In genomic region chr3:55887193-55887828, GRCm38 (mm10) we compare ENCODE assay signal across 14 mouse cellular contexts.
DNase-seq lines count a peak whose midpoint lies in the region; ATAC-seq and TF ChIP-seq lines count a peak whose summit lies in the region.
"Had no signal": no experiment of that assay in that cellular context is flagged by ENCODE, and none has a peak within 500 bp of the region (broad histone marks: within the 10 kb centered on the region; RNA-seq: fewer than 3 reads in every experiment).

No protein-coding gene starts in this region.

- no peaks in the 10 kb centered on the region for H3K4me1 ChIP-seq in lung, embryonic 14.5 days (ENCODE audit: insufficient read depth)
- peaks cover 4% of the 10 kb centered on the region; the same call in 1 of the 2 replicates for H3K4me1 ChIP-seq in midbrain, embryonic 16.5 days (ENCODE audit: control insufficient read depth, insufficient read depth, low read length)
- no peaks in the 10 kb centered on the region for H3K4me1 ChIP-seq in forebrain, postnatal 0 days (ENCODE audit: insufficient read depth)
- H3K4me1 ChIP-seq: lung, embryonic 15.5 days had no signal

- ATAC-seq in lung, embryonic 14.5 days (ENCODE audit: insufficient read depth), result no peak
- ATAC-seq in midbrain, embryonic 16.5 days, result 0 out of 2 replicates have a peak, but pooled peaks have one; percentile 42
- ATAC-seq in forebrain, postnatal 0 days, result no peak

- intact Hi-C loops in heart, postnatal 10 days (cut with DNase I), result no loop called here

- peak; percentile 87 for DNase-seq in heart, adult 11 months
- DNase-seq in heart, postnatal 10 days, result no peak
- peak; percentile 15 for DNase-seq in lung, embryonic 14.5 days
- no peak for DNase-seq in lung, postnatal 10 days
- peak; percentile 29 for DNase-seq in brain, embryonic 14.5 days (ENCODE audit: low read depth)
- no peak for DNase-seq in forebrain, postnatal 0 days
- no peak for DNase-seq in embryo, embryonic 11 days
- DNase-seq: cerebellum, adult 9-10 months; kidney, adult 8-10 months had no signal

- TF ChIP-seq POLR2A in brain, embryonic 14.5 days (IDR thresholded peaks at IDR 0.05; ENCODE audit: borderline replicate concordance, extremely low read depth, insufficient read depth, insufficient read length, poor library complexity, severe bottlenecking), result no peak

- H3K4me2 ChIP-seq in lung, embryonic 14.5 days, result no peak overlapping the region
- H3K4me2 ChIP-seq in midbrain, embryonic 16.5 days (ENCODE audit: low read length), result no peak overlapping the region
- no peak overlapping the region for H3K4me2 ChIP-seq in forebrain, postnatal 0 days (ENCODE audit: low read depth)
- H3K4me2 ChIP-seq: limb, embryonic 15.5 days; lung, embryonic 15.5 days had no signal

- TF ChIP-seq CTCF in lung, embryonic 14.5 days (IDR thresholded peaks at IDR 0.05; ENCODE audit: low read depth), result no peak
- no peak for TF ChIP-seq CTCF in brain, embryonic 14.5 days (IDR thresholded peaks at IDR 0.05; ENCODE audit: borderline replicate concordance, extremely low read depth, insufficient read depth, insufficient read length)
- no peak for TF ChIP-seq CTCF in forebrain, postnatal 0 days (IDR thresholded peaks at IDR 0.05; ENCODE audit: low read depth)

- no peak overlapping the region for H3K4me3 ChIP-seq in lung, embryonic 14.5 days (ENCODE audit: low read depth, low read length)
- no peak overlapping the region for H3K4me3 ChIP-seq in midbrain, embryonic 16.5 days (ENCODE audit: low read depth, low read length)
- no peak overlapping the region for H3K4me3 ChIP-seq in forebrain, postnatal 0 days (ENCODE audit: low read depth, low read length)
- H3K4me3 ChIP-seq: forebrain, embryonic 10.5 days; left cerebral cortex, adult 2 months; limb, embryonic 15.5 days; lung, embryonic 15.5 days had no signal

- H3K36me3 ChIP-seq in lung, embryonic 14.5 days (ENCODE audit: insufficient read depth), result no peaks in the 10 kb centered on the region
- H3K36me3 ChIP-seq in midbrain, embryonic 16.5 days (ENCODE audit: control insufficient read depth, insufficient read depth, low read length), result no peaks in the 10 kb centered on the region
- H3K36me3 ChIP-seq in forebrain, postnatal 0 days (ENCODE audit: insufficient read depth), result no peaks in the 10 kb centered on the region
- H3K36me3 ChIP-seq: forebrain, embryonic 10.5 days; limb, embryonic 15.5 days; lung, embryonic 15.5 days had no signal

- H3K9ac ChIP-seq in lung, embryonic 14.5 days, result no peak overlapping the region
- no peak overlapping the region for H3K9ac ChIP-seq in midbrain, embryonic 16.5 days (ENCODE audit: low read depth, low read length)
- H3K9ac ChIP-seq in forebrain, postnatal 0 days, result no peak overlapping the region
- H3K9ac ChIP-seq: limb, embryonic 15.5 days; lung, embryonic 15.5 days had no signal

- WGBS in lung, embryonic 14.5 days, result 56% methylated on average over 10 of the region's 10 CpGs
- WGBS in midbrain, embryonic 16.5 days, result 43% methylated on average over 10 of the region's 10 CpGs
- WGBS in forebrain, postnatal 0 days, result 74% methylated on average over 10 of the region's 10 CpGs

- no peak overlapping the region for H3K27ac ChIP-seq in lung, embryonic 14.5 days (ENCODE audit: low read depth)
- no peak overlapping the region for H3K27ac ChIP-seq in midbrain, embryonic 16.5 days (ENCODE audit: low read length)
- no peak overlapping the region for H3K27ac ChIP-seq in forebrain, postnatal 0 days (ENCODE audit: low read depth, low read length)
- H3K27ac ChIP-seq: forebrain, embryonic 10.5 days; left cerebral cortex, adult 2 months; limb, embryonic 15.5 days; lung, embryonic 15.5 days had no signal

- no peaks in the 10 kb centered on the region for H3K27me3 ChIP-seq in lung, embryonic 14.5 days (ENCODE audit: insufficient read depth, low read length)
- no peaks in the 10 kb centered on the region for H3K27me3 ChIP-seq in midbrain, embryonic 16.5 days (ENCODE audit: control insufficient read depth, insufficient read depth, low read depth, low read length)
- H3K27me3 ChIP-seq in forebrain, postnatal 0 days (ENCODE audit: insufficient read depth, low read length), result no peaks in the 10 kb centered on the region
- H3K27me3 ChIP-seq: limb, embryonic 15.5 days; lung, embryonic 15.5 days had no signal

- no peaks in the 10 kb centered on the region for H3K9me3 ChIP-seq in lung, embryonic 14.5 days (ENCODE audit: low read depth, low read length)
- no peaks in the 10 kb centered on the region for H3K9me3 ChIP-seq in midbrain, embryonic 16.5 days (replicated peaks; ENCODE audit: control insufficient read depth, low read length, poor library complexity, severe bottlenecking)
- H3K9me3 ChIP-seq in forebrain, postnatal 0 days (ENCODE audit: low read length), result no peaks in the 10 kb centered on the region
- H3K9me3 ChIP-seq: forebrain, embryonic 10.5 days; limb, embryonic 15.5 days; lung, embryonic 15.5 days had no signal

Comparison
In these comparisons a context has a peak if more than half of its experiments do, and no peak if none do; other contexts are left out.
1. DNase-seq: peak in heart, adult 11 months (single experiment), lung, embryonic 14.5 days (single experiment) and brain, embryonic 14.5 days (single experiment); none in heart, postnatal 10 days (0 of 2), lung, postnatal 10 days (single experiment), forebrain, postnatal 0 days (single experiment) and embryo, embryonic 11 days (single experiment).